Mouse (Mus musculus) left cerebral cortex, adult 2 months (tissue): ENCODE results near the gene Slc35e4. TPM values are rescaled to one million over a fixed set of nuclear protein-coding genes. Genes with fewer than 3 reads are reported as not detected.

ENCODE experiments used
- DNase-seq, 2 experiments: peaks; one replicate each; pipeline ENCODE4 v3.0.0; 2021 to 2022; ENCODE audit warnings: low spot score in 2 of 2, mixed read lengths in 1 of 2; ENCODE audit errors: extremely low spot score in 1 of 2
- H3K27ac ChIP-seq: fragments of 200-600 bp; 2 replicates; pipeline ENCODE4 v1.8.1; 2022
- H3K4me3 ChIP-seq: fragments of 200-600 bp; 2 replicates; pipeline ENCODE4 v1.8.1; 2022
- CTCF ChIP-seq: fragments of 200-600 bp; IDR thresholded peaks from 2 replicates; pipeline ENCODE4 v1.8.1; 2022; ENCODE audit warnings: antibody characterized with exemption, mild to moderate bottlenecking, moderate library complexity
- intact Hi-C: fragments of 180-260 bp; cut with DNase I; formaldehyde crosslinking; loops from one replicate; pipeline ENCODE4 v1.15.1; 2025
- total RNA-seq, 2 experiments: library from RNA; stranded (reverse); gene quantifications; 2 replicates each; pipeline ENCODE4 v1.2.3; 2021

The Slc35e4 gene
- total RNA-seq, 2 experiments from 2014 or later = 19.1 to 20.9 TPM

GRCm38 (mm10) chr11:3894406-3895281 is 19.8 kb downstream of the Slc35e4 start, which contains the start of the genes 4921536K21Rik and Dusp18:
4921536K21Rik (minus strand) TSS chr11:3895098.
Dusp18 (plus strand) TSS chr11:3895240.
- intact Hi-C loops = loop anchor here (1.0 kb wide), 1 partner anchor 19 kb away; no protein-coding TSS in a partner anchor
- Histone ChIP-seq H3K27ac (peak within 1 kb of the TSS; percentile 91), H3K4me3 (peak within 1 kb of the TSS; percentile 67)
- DNase-seq = peak; percentile 93 to 96
- no peak for TF ChIP-seq CTCF

DNA sequence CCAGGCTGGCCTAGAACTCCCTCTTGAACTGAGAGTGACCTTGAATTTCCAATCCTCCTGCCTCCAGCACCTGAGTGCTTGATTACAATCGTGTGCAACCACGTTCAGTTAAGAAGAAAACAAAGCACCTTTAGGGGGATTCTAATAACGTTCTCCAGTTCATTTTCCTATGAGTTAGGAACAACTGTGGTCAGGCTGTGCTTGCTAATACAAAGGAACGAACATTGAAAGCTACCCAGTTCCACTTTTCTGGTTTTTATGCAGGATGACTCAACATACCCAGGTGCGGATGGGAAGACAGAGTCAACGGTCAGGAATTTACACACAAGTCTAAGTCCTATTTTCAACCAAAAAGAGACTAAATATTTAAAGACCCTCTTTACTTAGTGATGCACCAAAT is 20.5 kb downstream of the Slc35e4 start:
- intact Hi-C loops = no loop called here
- Histone ChIP-seq H3K27ac (peak overlapping the region; percentile 91; the same call in 1 of the 2 replicates), H3K4me3 (no peak overlapping the region)
- no peak for TF ChIP-seq CTCF
- DNase-seq = no peak

GRCm38 (mm10) chr11:3887331-3887730 is 27.1 kb downstream of the Slc35e4 start:
- intact Hi-C loops = no loop called here

DNA sequence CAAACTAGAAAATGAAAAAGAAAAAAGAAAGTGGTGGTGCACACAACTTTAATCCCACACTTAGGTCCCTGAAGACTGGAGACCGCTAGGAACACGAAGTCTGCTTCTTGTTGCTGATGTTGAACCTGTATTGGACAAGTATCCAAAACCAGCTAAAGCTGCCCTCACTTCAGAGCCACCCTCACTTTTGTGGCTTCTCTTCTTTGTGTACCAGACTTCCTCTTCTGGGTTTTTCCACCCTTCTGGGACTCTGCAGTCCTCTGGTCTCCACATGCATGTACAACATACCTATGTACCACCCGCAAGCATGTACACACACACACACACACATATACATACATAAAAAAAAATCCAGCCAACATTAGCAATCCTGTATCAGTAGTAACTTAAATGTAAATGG is 30.8 kb downstream of the Slc35e4 start:
- TF ChIP-seq CTCF = no peak
- DNase-seq = no peak
- no peak overlapping the region for H3K4me3 ChIP-seq
- intact Hi-C loops = no loop called here
- no peak overlapping the region for H3K27ac ChIP-seq

More at GRCm38 (mm10) chr11:3887331-3887730, 27.1 kb downstream of the Slc35e4 start:
- no peak for TF ChIP-seq CTCF
- no peak overlapping the region for H3K27ac ChIP-seq
- no peak overlapping the region for H3K4me3 ChIP-seq
- DNase-seq = no peak

DNA sequence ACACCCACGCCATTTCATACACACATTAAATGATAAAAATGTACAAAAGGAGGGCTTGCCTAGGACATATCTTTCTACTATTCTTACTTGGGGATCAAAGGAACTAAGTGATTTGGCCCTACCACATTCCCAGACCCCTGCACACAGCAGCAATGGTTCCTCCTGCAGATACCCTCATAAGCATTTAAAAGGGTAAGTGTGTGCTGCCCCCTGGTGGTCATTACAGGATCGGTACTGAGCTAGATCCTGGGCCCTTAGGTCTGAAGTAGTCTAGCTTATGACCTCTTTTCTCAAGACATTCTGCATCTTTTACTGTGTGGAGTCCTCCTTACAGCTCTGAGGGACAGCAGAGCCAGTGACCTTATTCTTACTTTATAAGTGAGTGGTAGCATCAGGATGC is 34.6 kb downstream of the Slc35e4 start:
- intact Hi-C loops = loop anchor here (1.0 to 5.0 kb wide), 2 partner anchors 72 to 168 kb away; no protein-coding TSS in a partner anchor
- peak; percentile 91 for TF ChIP-seq CTCF
- DNase-seq = peak; percentile 73 to 75

DNA sequence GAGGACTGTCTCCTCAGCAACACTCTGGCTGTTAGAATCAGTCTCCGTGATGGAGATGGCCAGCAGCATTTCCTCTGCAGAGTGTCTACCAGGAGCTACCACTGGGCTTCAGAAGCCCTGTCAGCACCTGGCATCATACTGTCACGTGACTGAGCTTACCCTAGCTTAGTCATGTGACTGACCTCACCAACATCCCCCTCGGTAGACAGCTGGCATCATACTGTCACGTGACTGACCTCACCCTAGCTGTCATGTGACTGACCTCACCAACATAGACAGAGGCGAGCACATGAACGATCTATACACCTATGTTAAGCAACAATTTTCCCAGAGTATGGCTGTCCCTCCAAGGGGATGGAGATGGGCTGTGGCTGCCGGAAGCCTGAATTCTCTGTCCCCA is 35.8 kb downstream of the Slc35e4 start:
- Histone ChIP-seq H3K27ac (no peak overlapping the region), H3K4me3 (no peak overlapping the region)
- intact Hi-C loops = loop anchor here (5.0 kb wide), 1 partner anchor 166 kb away; no protein-coding TSS in a partner anchor
- no peak for TF ChIP-seq CTCF
- DNase-seq = no peak

More for the DNA sequence above, 34.6 kb downstream of the Slc35e4 start:
- H3K27ac ChIP-seq = no peak overlapping the region
- H3K4me3 ChIP-seq = no peak overlapping the region

DNA sequence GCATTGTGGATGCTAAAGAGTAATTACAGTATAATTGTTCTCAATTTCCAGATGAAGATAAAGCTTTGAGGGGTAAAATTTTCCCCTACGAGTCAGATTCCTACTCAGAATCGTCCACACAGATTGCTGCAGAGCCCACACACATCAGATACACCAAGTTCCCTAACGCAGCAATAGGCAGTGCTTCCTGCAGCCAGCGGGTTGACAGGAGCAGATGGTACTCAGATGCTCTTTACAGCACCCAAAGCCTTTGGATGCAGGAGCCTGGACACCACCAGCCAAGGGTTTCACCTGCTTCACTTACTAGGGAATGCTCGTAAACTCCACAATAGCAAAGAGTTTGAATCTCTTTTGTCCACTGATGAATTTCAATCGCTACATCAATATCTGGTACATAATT is 38.0 kb downstream of the Slc35e4 start:
- Histone ChIP-seq H3K27ac (no peak overlapping the region), H3K4me3 (no peak overlapping the region)
- intact Hi-C loops = loop anchor here (5.0 kb wide), 1 partner anchor 164 kb away; no protein-coding TSS in a partner anchor
- TF ChIP-seq CTCF = no peak
- DNase-seq = no peak

- no peak for TF ChIP-seq CTCF
- no peak for DNase-seq
- Histone ChIP-seq H3K4me3 (peak overlapping the region; percentile 56), H3K27ac (no peak overlapping the region; the same call in 1 of the 2 replicates)
- intact Hi-C loops = no loop called here
Measured at GRCm38 (mm10) chr11:3864343-3864742, 50.1 kb downstream of the Slc35e4 start.

DNA sequence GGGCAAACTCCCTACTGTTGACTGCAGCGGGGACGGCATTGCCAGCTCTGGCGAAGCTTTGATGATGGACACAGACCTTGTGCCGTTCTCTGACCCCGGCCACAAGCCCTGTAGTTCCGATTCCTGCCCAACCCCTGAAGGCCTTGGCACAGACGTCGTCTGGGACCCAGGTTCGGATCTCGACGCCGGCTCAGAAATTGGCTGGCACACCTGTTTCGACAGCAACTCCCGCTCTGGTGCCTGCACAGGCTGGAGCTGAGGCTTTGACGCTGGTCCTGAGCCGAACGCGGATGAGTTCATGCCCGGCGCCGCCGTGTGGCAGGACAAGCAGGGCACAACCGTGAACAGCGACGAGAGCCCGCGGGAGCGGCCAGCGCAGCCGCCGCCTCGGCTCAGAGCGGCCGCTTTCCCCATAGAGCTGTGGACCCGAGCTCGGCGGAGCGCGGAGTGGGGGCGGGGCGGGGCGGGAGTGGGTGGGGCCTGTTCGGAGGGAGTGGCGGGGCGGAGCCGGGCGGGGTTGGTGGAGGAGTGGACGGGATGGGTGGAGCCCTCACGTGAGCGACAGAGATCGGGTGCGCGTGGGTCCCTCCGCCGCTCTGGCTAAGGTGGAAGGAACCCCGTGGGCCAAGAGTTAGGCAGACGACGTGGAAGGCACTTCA is 50.9 kb downstream of the Slc35e4 start, which contains the start of gene Osbp2:
Gene Osbp2, minus strand, starts transcription at position 450 of the 659 bp plus-strand sequence.
- intact Hi-C loops = no loop called here
- peak within 1 kb of the TSS; percentile 56 for H3K4me3 ChIP-seq
- TF ChIP-seq CTCF = peak; percentile 44
- DNase-seq = peak; percentile 74 to 78
- H3K27ac ChIP-seq = peak within 1 kb of the TSS; percentile 84

DNA sequence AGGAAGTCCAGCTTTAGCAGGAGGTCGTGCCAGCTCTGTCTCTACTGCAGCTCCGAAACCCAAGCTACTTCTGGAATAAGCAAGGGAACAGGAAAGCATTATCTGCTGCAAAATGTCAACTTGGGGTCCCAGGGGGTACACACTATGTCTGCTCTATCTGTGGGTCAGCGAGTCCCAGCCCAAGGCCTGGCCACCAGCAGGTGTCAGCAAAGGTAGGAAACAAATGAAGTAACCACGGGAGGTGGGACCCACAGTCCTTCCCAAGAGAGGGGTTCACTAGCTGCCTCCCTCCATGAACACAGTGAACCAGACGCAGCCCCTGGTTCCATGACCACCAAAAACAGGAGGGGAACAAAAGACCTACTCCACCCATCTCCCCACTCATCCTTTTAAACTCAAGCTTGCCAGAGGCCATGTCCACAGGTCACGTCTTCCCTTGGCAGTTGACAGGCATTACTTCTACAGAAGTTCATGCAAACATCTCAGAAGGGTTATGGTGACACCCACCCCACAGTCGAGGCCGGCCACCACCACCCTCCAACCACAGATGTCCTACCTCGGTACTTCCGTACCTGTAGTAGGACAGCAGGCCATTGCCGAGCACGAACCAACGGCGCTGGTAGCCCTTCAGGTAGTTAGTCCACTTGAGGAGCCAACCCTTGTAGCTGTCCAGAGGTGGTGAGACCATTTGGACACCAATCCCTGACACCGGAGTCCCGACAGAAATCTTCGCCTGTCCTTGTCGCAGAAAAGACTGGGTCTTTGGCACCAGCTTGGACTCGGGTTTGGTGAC is 51.6 kb downstream of the Slc35e4 start:
- DNase-seq = no peak
- intact Hi-C loops = no loop called here
- H3K4me3 ChIP-seq = peak overlapping the region; percentile 56
- H3K27ac ChIP-seq = peak overlapping the region; percentile 84
- TF ChIP-seq CTCF = no peak; the same call in 1 of the 2 replicates

- TF ChIP-seq CTCF = no peak
- intact Hi-C loops = no loop called here
- no peak overlapping the region for H3K4me3 ChIP-seq
- DNase-seq = no peak
- no peak overlapping the region for H3K27ac ChIP-seq
Measured at GRCm38 (mm10) chr11:3860361-3860760, 54.1 kb downstream of the Slc35e4 start.
